Mouse (Mus musculus) hindbrain, embryonic 16.5 days (tissue): ENCODE results near the gene Olfr889. TPM values are rescaled to one million over a fixed set of nuclear protein-coding genes. Genes with fewer than 3 reads are reported as not detected.
"Not testable (repeated sequence)": the region's sequence is repeated elsewhere in the genome, so short reads cannot be mapped to it uniquely, and the experiment has no call there.

ENCODE experiments used
- ATAC-seq: fragments of 200-750 bp; cut with Nextera tagmentation; 2 replicates; pipeline ENCODE4 v1.8.0; 2017; ENCODE audit warnings: moderate TSS enrichment, moderate library complexity
- H3K27ac ChIP-seq: fragments of 300-500 bp; sonication (generic); 2 replicates; pipeline ENCODE4 v1.5.1; 2014; ENCODE audit warnings: low read depth, mild to moderate bottlenecking, control low read depth, low read length, moderate library complexity
- H3K27me3 ChIP-seq: fragments of 300-500 bp; sonication (generic); replicated peaks from 2 replicates; pipeline ENCODE4 v1.6.1; 2014; ENCODE audit warnings: low read length; ENCODE audit not compliant: control insufficient read depth, insufficient read depth
- H3K36me3 ChIP-seq: fragments of 300-500 bp; sonication (generic); 2 replicates; pipeline ENCODE4 v1.6.1; 2014; ENCODE audit warnings: mild to moderate bottlenecking, low read length, moderate library complexity, mixed read lengths; ENCODE audit not compliant: control insufficient read depth, insufficient read depth
- H3K4me1 ChIP-seq: fragments of 300-500 bp; sonication (generic); 2 replicates; pipeline ENCODE4 v1.6.1; 2014; ENCODE audit warnings: low read depth, low read length; ENCODE audit not compliant: control insufficient read depth, insufficient read depth
- H3K4me2 ChIP-seq: fragments of 300-500 bp; sonication (generic); 2 replicates; pipeline ENCODE4 v1.6.1; 2014; ENCODE audit warnings: mild to moderate bottlenecking, low read length, control low read depth, moderate library complexity
- H3K4me3 ChIP-seq: fragments of 300-500 bp; sonication (generic); 2 replicates; pipeline ENCODE4 v1.5.1; 2014; ENCODE audit warnings: mild to moderate bottlenecking, low read length, control low read depth, moderate library complexity
- H3K9ac ChIP-seq: fragments of 300-500 bp; sonication (generic); 2 replicates; pipeline ENCODE4 v1.6.1; 2014; ENCODE audit warnings: low read depth, mild to moderate bottlenecking, control low read depth, low read length, moderate library complexity
- H3K9me3 ChIP-seq: fragments of 300-500 bp; sonication (generic); 2 replicates; pipeline ENCODE4 v1.6.1; 2014; ENCODE audit warnings: mild to moderate bottlenecking, low read length, moderate library complexity; ENCODE audit not compliant: control insufficient read depth
- WGBS: fragments of 180-500 bp; shearing (Covaris S2); extraction: QIAGEN DNeasy Blood & Tissue Kit; methylation state at CpG from one replicate; pipeline ENCODE4 v1.1.7; 2014; 5-methylcytosine and 5-hydroxymethylcytosine counted together
- polyA plus RNA-seq: library from polyadenylated mRNA; unstranded; fragments of >200 nt; fragmentation: Nextera tagmentation; extraction: Ambion mirVana; gene quantifications from 2 replicates; pipeline ENCODE4 v1.2.1, GENCODE M21; 2015

Gene Olfr889
- 0.04 and 0.05 TPM in 2 replicates for polyA plus RNA-seq

DNA sequence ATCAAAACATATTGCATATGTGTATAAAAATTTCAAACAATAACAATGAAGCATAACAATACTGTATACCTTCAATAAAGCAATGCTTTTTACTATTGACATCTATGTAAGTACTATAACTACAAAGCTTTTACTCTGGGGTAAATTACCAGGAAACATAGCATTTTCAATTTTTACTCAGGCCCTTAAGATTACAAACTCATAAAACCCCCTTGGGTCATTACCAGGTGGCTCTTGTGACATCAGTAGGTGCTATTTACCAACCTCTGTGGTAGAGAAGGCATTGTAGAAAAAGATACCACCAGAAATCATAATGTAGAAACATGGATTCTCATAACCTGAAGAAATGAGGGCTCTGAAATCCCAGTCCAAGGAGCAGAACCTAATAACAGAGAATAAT is at the start of gene Olfr889:
TSS of gene Olfr889 (plus strand) at position 301 of the 400 bp plus-strand sequence.
- no peak for ATAC-seq
- Histone ChIP-seq H3K4me3 (no peak within 1 kb of the TSS), H3K27ac (no peak within 1 kb of the TSS), H3K36me3 (no peaks in the 10 kb centered on the region), H3K9ac (no peak within 1 kb of the TSS), H3K4me2 (no peak within 1 kb of the TSS), H3K27me3 (no peaks in the 10 kb centered on the region), H3K4me1 (no peaks in the 10 kb centered on the region), H3K9me3 (no peaks in the 10 kb centered on the region)

DNA sequence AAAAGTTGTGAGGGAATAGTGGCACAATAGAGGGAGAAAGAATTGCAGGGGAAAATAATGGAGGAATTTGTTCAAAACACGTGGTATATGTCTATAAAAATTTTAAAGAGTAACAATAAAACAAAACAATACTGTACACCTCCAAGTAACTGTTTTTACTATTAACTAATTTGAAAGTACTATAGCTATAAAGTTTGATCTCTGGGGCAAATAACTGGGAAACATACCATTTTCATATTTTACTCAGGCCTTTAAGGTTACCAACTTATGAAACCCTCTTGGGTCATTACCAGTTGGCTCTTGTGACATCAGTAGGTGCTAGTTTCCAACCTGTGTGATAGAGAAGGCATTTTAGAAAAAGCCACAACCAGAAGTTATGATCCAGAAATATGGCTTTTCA is 31.2 kb upstream of the Olfr889 start, which contains the start of gene Olfr887:
TSS of gene Olfr887 (plus strand) at position 301 of the 400 bp plus-strand sequence.
- no peak within 1 kb of the TSS for H3K9ac ChIP-seq
- H3K27me3 ChIP-seq: no peaks in the 10 kb centered on the region
- no peaks in the 10 kb centered on the region for H3K36me3 ChIP-seq
- ATAC-seq: no peak
- no peak within 1 kb of the TSS for H3K4me2 ChIP-seq
- H3K4me1 ChIP-seq: no peaks in the 10 kb centered on the region
- H3K27ac ChIP-seq: no peak within 1 kb of the TSS
- H3K9me3 ChIP-seq: no peaks in the 10 kb centered on the region
- WGBS: 81% methylated on average over 1 of the region's 1 CpGs
- no peak within 1 kb of the TSS for H3K4me3 ChIP-seq

DNA sequence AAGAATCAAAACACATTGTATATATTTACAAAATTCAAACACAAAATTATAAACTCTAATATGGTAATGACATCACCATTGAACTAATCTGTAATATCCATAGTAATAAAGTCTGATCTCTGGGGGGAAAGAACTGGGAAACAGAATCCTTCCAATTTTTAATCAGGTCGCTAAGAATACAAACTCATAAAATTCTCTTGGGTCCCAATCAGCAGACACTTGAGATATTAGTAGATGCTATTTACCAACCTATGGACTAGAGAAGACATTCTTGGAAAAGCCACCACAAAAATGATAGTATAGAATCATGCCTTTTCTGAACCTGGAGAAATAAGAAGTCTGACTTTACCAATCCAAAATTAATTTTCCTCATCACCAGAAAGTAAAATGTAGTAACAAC is 7.2 kb upstream of the Olfr889 start, which contains the start of gene Olfr888:
TSS of gene Olfr888 (plus strand) at position 301 of the 400 bp plus-strand sequence.
- no peak for ATAC-seq
- Histone ChIP-seq H3K27ac (no peak within 1 kb of the TSS), H3K4me3 (no peak within 1 kb of the TSS), H3K4me1 (no peaks in the 10 kb centered on the region), H3K9ac (no peak within 1 kb of the TSS), H3K4me2 (no peak within 1 kb of the TSS), H3K36me3 (no peaks in the 10 kb centered on the region), H3K27me3 (no peaks in the 10 kb centered on the region), H3K9me3 (no peaks in the 10 kb centered on the region)
- WGBS: 75% methylated on average over 1 of the region's 1 CpGs

DNA sequence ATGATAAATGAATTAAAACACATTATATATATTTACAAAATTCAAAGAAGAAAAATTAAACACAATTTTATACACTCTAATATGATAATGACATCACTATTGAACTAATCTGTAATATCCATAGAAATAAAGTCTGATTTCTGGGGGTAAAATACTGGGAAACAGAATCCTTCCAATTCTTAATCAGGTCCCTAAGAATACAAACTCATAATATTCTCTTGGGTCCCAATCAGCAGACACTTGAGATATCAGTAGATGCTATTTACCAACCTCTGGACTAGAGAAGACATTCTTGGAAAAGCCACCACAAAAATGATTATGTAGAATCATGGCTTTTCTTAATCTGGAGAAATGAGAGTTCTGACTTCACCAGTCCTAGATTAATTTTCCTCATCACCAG is 27.2 kb downstream of the Olfr889 start, which contains the start of gene Olfr890:
TSS of gene Olfr890 (plus strand) at position 301 of the 400 bp plus-strand sequence.
- H3K27me3 ChIP-seq: no peaks in the 10 kb centered on the region
- no peak within 1 kb of the TSS for H3K27ac ChIP-seq
- H3K9ac ChIP-seq: no peak within 1 kb of the TSS
- H3K4me3 ChIP-seq: no peak within 1 kb of the TSS
- H3K4me1 ChIP-seq: no peaks in the 10 kb centered on the region
- no peak for ATAC-seq
- H3K4me2 ChIP-seq: no peak within 1 kb of the TSS
- H3K36me3 ChIP-seq: no peaks in the 10 kb centered on the region
- H3K9me3 ChIP-seq: no peaks in the 10 kb centered on the region

DNA sequence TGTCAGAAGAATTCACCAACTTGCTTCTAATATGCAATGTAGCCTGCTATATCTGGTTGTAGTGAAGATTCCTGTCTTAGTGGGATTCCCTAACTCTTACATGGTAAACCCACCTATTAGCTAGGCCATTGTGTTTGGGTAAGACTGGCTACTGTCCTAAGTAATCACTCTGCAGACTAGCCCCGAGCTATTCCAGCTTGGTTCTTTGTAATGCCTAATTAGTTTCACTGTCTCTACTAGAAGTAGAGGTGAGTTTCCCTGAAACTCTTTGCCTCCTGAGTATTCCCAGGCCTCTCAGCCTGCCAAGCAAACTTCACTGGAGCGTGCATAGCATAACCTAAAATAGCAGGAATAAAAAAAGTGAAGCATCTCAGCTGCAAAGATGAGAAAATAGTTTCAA is 53.3 kb downstream of the Olfr889 start:
- not testable (repeated sequence) for ATAC-seq, H3K9me3 ChIP-seq, H3K4me3 ChIP-seq, H3K27me3 ChIP-seq, H3K9ac ChIP-seq, H3K27ac ChIP-seq, H3K4me2 ChIP-seq, H3K36me3 ChIP-seq, H3K4me1 ChIP-seq
- 55% methylated on average over 2 of the region's 2 CpGs for WGBS

Other genes starting within 250 kb of the Olfr889 start
- gene Olfr145, start 218.5 kb upstream of the Olfr889 start, polyA plus RNA-seq: not detected in 2 replicates
- gene Olfr878, start 197.4 kb upstream of the Olfr889 start, polyA plus RNA-seq: not detected in 2 replicates
- not detected in 2 replicates for gene Olfr881, start 123.4 kb upstream of the Olfr889 start, polyA plus RNA-seq
- gene Olfr883, start 89.4 kb upstream of the Olfr889 start, polyA plus RNA-seq: not detected in 2 replicates
- not detected in 2 replicates for gene Olfr884, start 68.6 kb upstream of the Olfr889 start, polyA plus RNA-seq
- not detected in 2 replicates for gene Olfr885, start 53.9 kb upstream of the Olfr889 start, polyA plus RNA-seq
- gene Olfr887, start 31.1 kb upstream of the Olfr889 start, polyA plus RNA-seq: not detected in 2 replicates
- not detected in 2 replicates for gene Olfr888, start 7.1 kb upstream of the Olfr889 start, polyA plus RNA-seq
- not detected in 2 replicates for gene Olfr890, start 27.3 kb downstream of the Olfr889 start, polyA plus RNA-seq
- gene Olfr891, start 65.6 kb downstream of the Olfr889 start, polyA plus RNA-seq: not detected in 2 replicates
- gene Olfr893, start 93.2 kb downstream of the Olfr889 start, polyA plus RNA-seq: not detected in 2 replicates
- gene Olfr894, start 102.9 kb downstream of the Olfr889 start, polyA plus RNA-seq: not detected in 2 replicates
- not detected in 2 replicates for gene Olfr143, start 137.6 kb downstream of the Olfr889 start, polyA plus RNA-seq
- not detected in 2 replicates for gene Olfr895, start 152.7 kb downstream of the Olfr889 start, polyA plus RNA-seq
- gene Olfr896-ps1, start 175.9 kb downstream of the Olfr889 start, polyA plus RNA-seq: not detected in 2 replicates
- gene Olfr25, start 213.9 kb downstream of the Olfr889 start, polyA plus RNA-seq: not detected in 2 replicates
- gene Olfr898, start 233.2 kb downstream of the Olfr889 start, polyA plus RNA-seq: not detected in 2 replicates